Mouse (Mus musculus) liver, adult (tissue): ENCODE results near the gene Clic4.

Experiments used
- GATA4 ChIP-seq: IDR thresholded peaks from 2 replicates; pipeline ENCODE4 v1.6.1; 2014; ENCODE audit warnings: mild to moderate bottlenecking, low read length; ENCODE audit not compliant: insufficient replicate concordance

Clic4 gene

DNA sequence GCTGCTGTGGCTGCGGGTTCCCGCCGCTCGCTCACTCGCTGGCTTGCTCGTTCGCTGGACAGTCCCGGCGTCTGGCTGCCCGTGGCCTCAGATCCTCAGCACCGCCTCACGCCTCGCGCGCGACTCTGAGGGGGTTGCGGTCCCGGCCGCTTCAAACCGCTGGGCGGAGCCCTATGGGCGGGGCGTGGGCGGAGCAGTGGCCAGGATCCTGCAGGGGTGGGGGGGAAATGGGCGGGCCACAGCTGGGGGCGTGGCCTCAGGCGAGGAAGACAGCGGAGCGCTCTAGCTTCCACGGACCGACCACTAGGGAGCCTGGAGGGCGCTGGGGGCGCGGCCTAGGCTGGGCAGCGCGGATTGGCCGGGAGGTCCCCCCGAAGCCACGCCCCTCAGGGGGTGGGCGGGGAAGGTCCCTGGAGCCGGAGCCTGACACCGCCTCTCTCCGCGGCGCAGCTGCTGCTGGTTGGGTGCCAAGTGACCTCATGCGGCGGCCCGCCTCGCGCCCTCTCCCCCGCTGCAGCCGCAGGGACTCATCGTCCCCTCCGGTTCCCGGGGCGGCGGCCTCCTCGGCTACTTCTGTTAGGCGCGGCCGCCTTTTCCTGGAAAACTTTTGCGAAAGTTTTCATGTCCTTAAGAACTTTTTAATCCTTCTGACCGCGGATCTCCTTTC lies at the start of gene Clic4:
Gene Clic4, minus strand, starts transcription at position 175 of the 667 bp plus-strand sequence.
- TF ChIP-seq GATA4, result peak; percentile 24; the same call in 1 of the 2 replicates

DNA sequence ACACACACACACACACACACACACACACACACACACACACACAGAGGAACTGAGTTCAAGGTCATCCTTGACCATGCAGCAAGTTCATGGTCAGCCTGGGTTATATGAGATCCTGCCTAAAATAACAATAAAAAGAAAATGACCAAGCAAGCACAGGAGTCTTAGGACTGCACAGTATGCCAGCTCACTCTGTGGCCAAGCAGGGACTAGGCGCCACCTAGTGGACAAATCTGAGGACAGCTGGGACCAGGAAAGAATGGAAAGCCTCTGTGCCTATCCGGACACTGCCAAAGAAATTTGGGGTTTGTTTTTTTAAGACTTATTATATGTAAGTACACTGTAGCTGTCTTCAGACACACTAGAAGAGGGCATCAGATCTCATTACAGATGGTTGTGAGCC lies 45.4 kb upstream of the Clic4 start:
- TF ChIP-seq GATA4, result no peak

- no peak for TF ChIP-seq GATA4
These were observed 44.9 kb upstream of the Clic4 start for GRCm38 (mm10) chr4:135317539-135317938.

- no peak for TF ChIP-seq GATA4
These were observed 42.7 kb upstream of the Clic4 start for GRCm38 (mm10) chr4:135315287-135315686.

DNA sequence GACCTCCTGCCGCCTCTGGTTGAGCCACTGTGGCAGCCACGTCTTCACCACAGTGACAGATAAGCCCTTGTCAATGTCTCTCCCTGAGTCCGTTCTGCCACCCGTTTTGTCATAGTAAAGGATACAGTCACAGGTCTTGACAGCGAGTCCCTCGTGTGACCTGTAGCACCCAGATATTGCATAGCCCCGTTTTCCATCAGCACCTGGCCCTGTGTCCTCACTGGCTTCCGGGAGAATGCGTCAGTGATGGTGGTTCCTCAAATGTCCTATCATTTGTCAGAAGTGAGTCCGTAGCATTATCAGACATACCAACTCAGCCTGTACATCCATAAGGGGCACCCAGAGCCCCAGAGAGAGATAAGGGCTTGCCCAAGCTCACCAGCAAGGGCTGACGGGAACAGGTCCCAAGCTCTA lies 41.8 kb upstream of the Clic4 start:
- TF ChIP-seq GATA4, result no peak

- no peak for TF ChIP-seq GATA4
These were observed 41.2 kb upstream of the Clic4 start for GRCm38 (mm10) chr4:135313761-135314241.

- TF ChIP-seq GATA4, result no peak
These were observed 40.6 kb upstream of the Clic4 start for GRCm38 (mm10) chr4:135313111-135313691.

- TF ChIP-seq GATA4, result no peak; the same call in 1 of the 2 replicates
These were observed 40.1 kb upstream of the Clic4 start for GRCm38 (mm10) chr4:135312706-135313105.

DNA sequence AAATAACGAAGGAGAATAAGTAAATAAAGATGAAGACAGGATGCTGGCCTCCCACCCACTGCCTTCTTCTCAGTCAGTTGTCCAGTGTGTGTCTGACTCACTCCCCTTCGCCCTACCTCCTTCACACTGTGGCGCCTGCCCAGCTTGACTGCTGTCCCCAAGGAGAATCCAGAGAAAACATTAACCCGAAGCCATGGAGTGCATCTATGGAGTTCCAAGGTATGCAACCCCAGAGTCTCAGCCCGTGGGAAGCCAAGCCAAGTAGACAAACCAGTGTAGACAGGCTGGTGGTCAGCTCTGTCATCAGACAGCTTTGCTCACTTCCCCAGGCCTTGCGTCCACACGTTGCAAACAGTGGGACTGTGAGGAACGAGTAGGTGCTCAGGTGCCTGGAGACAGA lies 37.8 kb upstream of the Clic4 start:
- no peak for TF ChIP-seq GATA4

DNA sequence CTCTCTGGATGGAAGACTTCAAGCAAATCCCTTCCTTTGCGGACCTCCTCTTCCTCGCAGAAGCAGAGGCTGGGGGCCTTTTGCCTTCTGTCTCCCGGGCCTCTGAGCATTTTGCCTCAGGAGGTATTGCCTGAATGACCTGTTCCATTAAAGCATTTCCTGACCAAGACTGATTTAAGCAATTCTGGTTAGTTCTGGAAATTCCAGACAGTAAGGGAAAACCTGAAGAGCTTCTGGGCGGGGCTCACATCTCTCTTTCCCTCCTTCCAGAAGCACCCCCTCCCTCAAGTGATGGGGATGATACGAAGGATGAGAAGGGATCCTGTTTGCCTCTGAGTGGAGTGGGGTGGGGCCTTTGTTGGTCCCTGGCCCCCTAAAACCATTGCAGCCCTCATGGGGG lies 37.1 kb upstream of the Clic4 start:
- no peak for TF ChIP-seq GATA4

DNA sequence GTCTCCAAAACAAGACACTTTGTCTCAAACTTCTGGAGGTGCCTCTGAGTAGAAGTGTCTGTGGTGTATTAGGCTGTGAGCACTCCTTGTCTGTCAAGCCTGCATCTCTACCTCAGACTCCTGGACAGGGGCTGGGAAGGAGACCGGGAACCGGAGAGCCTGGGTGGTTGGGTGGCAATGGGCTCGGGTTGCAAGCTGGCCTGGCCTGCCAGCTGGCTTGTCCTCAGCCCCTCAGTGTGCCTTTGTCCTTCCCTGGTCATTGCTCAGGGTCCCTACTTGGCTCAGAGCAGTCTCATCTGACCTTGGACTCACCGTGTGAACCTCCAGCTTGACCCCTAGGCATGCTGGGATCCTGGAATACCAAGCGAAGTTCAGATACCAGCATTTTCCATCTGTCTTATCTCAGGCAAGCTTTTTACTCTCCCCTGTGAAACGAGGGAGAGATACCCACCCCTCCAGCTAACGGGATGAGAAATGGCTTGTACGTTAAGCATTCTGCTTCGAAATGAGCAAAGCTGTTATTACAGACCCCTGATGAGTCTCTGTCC lies 36.6 kb upstream of the Clic4 start:
- TF ChIP-seq GATA4, result no peak

- TF ChIP-seq GATA4, result no peak
These were observed 34.5 kb upstream of the Clic4 start for GRCm38 (mm10) chr4:135306971-135307632.

GRCm38 (mm10) chr4:135306533-135306932 lies 33.9 kb upstream of the Clic4 start:
- TF ChIP-seq GATA4, result peak; percentile 39; the same call in 1 of the 2 replicates

- TF ChIP-seq GATA4, result no peak
These were observed 29.6 kb upstream of the Clic4 start for GRCm38 (mm10) chr4:135302261-135302660.

DNA sequence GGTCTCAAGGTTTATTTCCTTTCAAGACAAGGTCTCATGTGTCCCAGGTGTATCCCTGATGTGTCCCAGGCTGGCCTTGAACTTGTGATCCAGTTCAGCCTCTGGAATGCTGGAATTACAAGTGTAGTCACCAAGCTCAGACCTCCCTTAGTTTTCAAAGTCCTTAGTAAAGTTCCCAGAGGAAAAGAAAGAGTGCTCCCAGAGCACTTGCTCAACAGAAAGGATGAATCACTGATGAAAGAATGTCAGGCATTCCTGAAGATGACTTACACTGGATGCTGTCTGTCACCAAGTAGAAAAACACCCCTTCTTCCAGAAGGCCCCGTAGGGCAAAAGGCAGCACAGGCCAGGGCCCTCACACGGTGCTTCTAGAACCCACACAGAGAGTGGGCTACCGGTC lies 28.6 kb upstream of the Clic4 start:
- TF ChIP-seq GATA4, result no peak
